Comparison of ENCODE assay signal across 7 mouse cellular contexts in genomic region chr2:166353447-166354111, GRCm38 (mm10).
DNase-seq lines count a peak whose midpoint lies in the region; ATAC-seq lines count a peak whose summit lies in the region.

No protein-coding gene starts in this region.

- H3K36me3 ChIP-seq in forebrain, embryonic 10.5 days (replicated peaks): no peaks in the 10 kb centered on the region
- H3K36me3 ChIP-seq in limb, embryonic 15.5 days: no peaks in the 10 kb centered on the region
- no peaks in the 10 kb centered on the region for H3K36me3 ChIP-seq in splenic B cell, adult 2 months (ENCODE audit: control insufficient read depth, insufficient read depth, low read length, poor library complexity, severe bottlenecking)

- ATAC-seq in limb, embryonic 15.5 days (ENCODE audit: insufficient number of reproducible peaks, low FRiP score, low TSS enrichment, low read depth): no peak; the same call in 1 of the 2 replicates
- ATAC-seq in monocyte, adult 5-6 weeks (replicated peaks; ENCODE audit: insufficient number of reproducible peaks, low FRiP score, low TSS enrichment, poor library complexity, severe bottlenecking): no peak

- DNase-seq in adrenal gland, adult 8-10 months: peak; percentile 67
- DNase-seq in forebrain, embryonic 10.5 days (ENCODE audit: extremely low spot score, low spot score): no peak
- DNase-seq in heart, postnatal 4 days: peak; percentile 42
- DNase-seq in splenic B cell, adult 2 months (ENCODE audit: low read depth, low spot score): peak; percentile 19
- DNase-seq in frontal cortex, adult 2 months (ENCODE audit: extremely low spot score in 1 of 2, low spot score in 1 of 2): no peak

- peaks cover 32% of the 10 kb centered on the region for H3K27me3 ChIP-seq in forebrain, embryonic 10.5 days (ENCODE audit: poor library complexity, severe bottlenecking)
- H3K27me3 ChIP-seq in limb, embryonic 15.5 days: no peaks in the 10 kb centered on the region; the same call in 1 of the 2 replicates
- no peaks in the 10 kb centered on the region for H3K27me3 ChIP-seq in splenic B cell, adult 2 months (ENCODE audit: control insufficient read depth, insufficient read depth, low read length, poor library complexity, severe bottlenecking)

- WGBS in forebrain, embryonic 10.5 days: 83% methylated on average over 12 of the region's 12 CpGs
- 52% methylated on average over 12 of the region's 12 CpGs for WGBS in limb, embryonic 15.5 days

- no peaks in the 10 kb centered on the region for H3K9me3 ChIP-seq in forebrain, embryonic 10.5 days
- H3K9me3 ChIP-seq in limb, embryonic 15.5 days: no peaks in the 10 kb centered on the region

- peaks cover 27% of the 10 kb centered on the region for H3K4me1 ChIP-seq in forebrain, embryonic 10.5 days
- H3K4me1 ChIP-seq in limb, embryonic 15.5 days: peaks cover 49% of the 10 kb centered on the region

- no peak overlapping the region for H3K9ac ChIP-seq in limb, embryonic 15.5 days

- H3K4me2 ChIP-seq in limb, embryonic 15.5 days: no peak overlapping the region

- H3K4me3 ChIP-seq in forebrain, embryonic 10.5 days: no peak overlapping the region
- H3K4me3 ChIP-seq in limb, embryonic 15.5 days: no peak overlapping the region

- peak overlapping the region; percentile 65 for H3K27ac ChIP-seq in forebrain, embryonic 10.5 days
- peak overlapping the region; percentile 38 for H3K27ac ChIP-seq in limb, embryonic 15.5 days

Comparison
In these comparisons a context has a peak if more than half of its experiments do, and no peak if none do; other contexts are left out.
1. DNase-seq: peak in adrenal gland, adult 8-10 months (single experiment), heart, postnatal 4 days (single experiment) and splenic B cell, adult 2 months (single experiment); none in forebrain, embryonic 10.5 days (single experiment) and frontal cortex, adult 2 months (0 of 2).